Mouse (Mus musculus) bone marrow macrophage, adult 2 months (primary cell): ENCODE measurements around the gene Mul1.

Experiments
- CTCF ChIP-seq: IDR thresholded peaks from 2 replicates; pipeline ENCODE4 v1.5.1; 2012; ENCODE audit warnings: low read depth, mild to moderate bottlenecking, low read length, moderate library complexity
- POLR2A ChIP-seq: IDR thresholded peaks from 2 replicates; pipeline ENCODE4 v1.6.1; 2012; ENCODE audit warnings: mild to moderate bottlenecking, low read depth, low read length, borderline replicate concordance

- TF ChIP-seq POLR2A (no peak), CTCF (no peak)
These were observed 18.8 kb downstream of the Mul1 start for GRCm38 (mm10) chr4:138453097-138453752.
